Comparison of ENCODE assay signal across 37 mouse cellular contexts in the genomic region with DNA sequence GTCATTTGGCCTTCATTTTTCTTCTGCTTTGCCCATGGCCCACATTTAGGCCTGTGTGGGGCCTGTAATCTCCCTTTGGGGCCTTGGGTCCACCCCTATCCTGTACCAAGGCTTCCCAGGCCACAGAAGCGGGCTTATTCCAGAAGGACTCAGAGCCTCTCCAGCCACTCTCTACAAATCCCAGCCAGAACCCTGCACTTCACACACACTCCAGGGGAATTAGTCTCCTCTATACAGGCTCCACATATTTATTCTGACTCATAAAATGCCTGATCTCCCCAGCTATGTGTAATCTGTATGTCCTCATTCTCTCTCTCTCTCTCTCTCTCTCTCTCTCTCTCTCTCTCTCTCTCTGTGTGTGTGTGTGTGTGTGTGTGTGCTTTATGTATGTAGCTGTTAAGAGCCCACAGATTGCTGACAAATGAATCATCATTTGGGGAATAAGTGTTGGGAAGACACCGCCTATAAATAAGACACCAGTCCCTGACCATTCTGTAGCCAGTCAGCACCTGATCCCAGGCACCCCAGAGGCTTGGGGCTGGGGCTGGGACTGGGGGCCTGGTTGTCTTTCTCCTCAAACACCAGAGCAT. TPM values are rescaled to one million over a fixed set of nuclear protein-coding genes. Genes with fewer than 3 reads are reported as not detected.
DNase-seq lines count a peak whose midpoint lies in the region; ATAC-seq and TF ChIP-seq lines count a peak whose summit lies in the region.
"Had no signal": no experiment of that assay in that cellular context is flagged by ENCODE, and none has a peak within 500 bp of the region (broad histone marks: within the 10 kb centered on the region; RNA-seq: fewer than 3 reads in every experiment).

No protein-coding gene starts in this region.

- TF ChIP-seq POLR2A in embryonic fibroblast, embryonic 13.5 days (IDR thresholded peaks at IDR 0.05; ENCODE audit: low read depth, low read length): no peak

- DNase-seq in cerebellum, adult 9-10 months: peak; percentile 39
- no peak for DNase-seq in cerebellum, postnatal 10 days
- peak; percentile 77 for DNase-seq in 3134 (ENCODE audit: extremely low read depth, insufficient read length, low spot score)
- DNase-seq in MN1 (ENCODE audit: low spot score): peak; percentile 62
- DNase-seq: adrenal gland, adult 2 months; B cell, adult 2 months; cerebellum, postnatal 14 days; heart, postnatal 36 days; kidney, adult 2 months; layer of hippocampus, postnatal 36 days; liver, postnatal 0 days; lung, postnatal 10 days; right cerebral cortex, adult 18-20 months; right cerebral cortex, postnatal 4 days; thymus, adult 2 months; thymus, postnatal 4 days had no signal

- no peak overlapping the region for H3K4me2 ChIP-seq in hindbrain, embryonic 13.5 days
- H3K4me2 ChIP-seq: embryonic facial prominence, embryonic 12.5 days; forebrain, embryonic 13.5 days; heart, embryonic 15.5 days; hindbrain, embryonic 14.5 days; limb, embryonic 12.5 days; liver, embryonic 11.5 days; midbrain, embryonic 12.5 days; neural tube, embryonic 12.5 days had no signal

- WGBS in hindbrain, embryonic 13.5 days: 71% methylated on average over 2 of the region's 2 CpGs

- H3K4me3 ChIP-seq in embryonic fibroblast, embryonic 13.5 days (ENCODE audit: insufficient read depth, low read length): no peak overlapping the region
- no peak overlapping the region for H3K4me3 ChIP-seq in hindbrain, embryonic 13.5 days
- H3K4me3 ChIP-seq: embryonic facial prominence, embryonic 12.5 days; erythroblast, embryonic 14.5 days; forebrain, embryonic 13.5 days; heart, embryonic 15.5 days; limb, embryonic 12.5 days; midbrain, embryonic 12.5 days; neural tube, embryonic 12.5 days had no signal

- TF ChIP-seq CTCF in embryonic fibroblast, embryonic 13.5 days (IDR thresholded peaks at IDR 0.05; ENCODE audit: borderline replicate concordance, insufficient read depth, low read length): no peak

- no peaks in the 10 kb centered on the region for H3K36me3 ChIP-seq in hindbrain, embryonic 13.5 days
- H3K36me3 ChIP-seq: embryonic facial prominence, embryonic 12.5 days; heart, embryonic 15.5 days; limb, embryonic 12.5 days; midbrain, embryonic 12.5 days; neural tube, embryonic 12.5 days had no signal

- peak overlapping the region; percentile 11 for H3K27ac ChIP-seq in embryonic fibroblast, embryonic 13.5 days (ENCODE audit: insufficient read depth, low read length)
- no peak overlapping the region for H3K27ac ChIP-seq in hindbrain, embryonic 13.5 days
- H3K27ac ChIP-seq: embryonic facial prominence, embryonic 12.5 days; forebrain, embryonic 13.5 days; heart, embryonic 15.5 days; hindbrain, embryonic 14.5 days; kidney, postnatal 0 days; limb, embryonic 12.5 days; midbrain, embryonic 12.5 days; neural tube, embryonic 12.5 days had no signal

- peaks cover 2% of the 10 kb centered on the region for H3K9me3 ChIP-seq in hindbrain, embryonic 13.5 days
- H3K9me3 ChIP-seq: heart, embryonic 15.5 days had no signal

- no peaks in the 10 kb centered on the region for H3K4me1 ChIP-seq in embryonic fibroblast, embryonic 13.5 days (ENCODE audit: control insufficient read depth, insufficient read depth, low read length)
- peaks cover 19% of the 10 kb centered on the region for H3K4me1 ChIP-seq in hindbrain, embryonic 13.5 days (replicated peaks)

- ATAC-seq in hindbrain, embryonic 13.5 days (ENCODE audit: low FRiP score): no peak
- ATAC-seq in erythroid progenitor cell, adult 5-6 weeks (replicated peaks; ENCODE audit: low FRiP score, poor library complexity, severe bottlenecking): no peak
- ATAC-seq: forebrain, embryonic 13.5 days; inflammation-experienced regulatory T-cells, adult 6 months; liver, postnatal 0 days had no signal

- H3K9ac ChIP-seq in hindbrain, embryonic 13.5 days: no peak overlapping the region
- H3K9ac ChIP-seq: embryonic facial prominence, embryonic 12.5 days; forebrain, embryonic 13.5 days; heart, embryonic 15.5 days; hindbrain, embryonic 14.5 days; limb, embryonic 12.5 days; liver, postnatal 0 days; midbrain, embryonic 12.5 days; neural tube, embryonic 12.5 days had no signal

- H3K27me3 ChIP-seq in hindbrain, embryonic 13.5 days: peaks cover 40% of the 10 kb centered on the region

RNA-seq across cellular contexts. Expression of a gene that starts 1.6 kb away (rescaled TPM):
- 2.6 and 3.5 TPM in 2 replicates for polyA plus RNA-seq in embryonic fibroblast, embryonic 13.5 days (2011; ENCODE audit: insufficient read length, low read depth, missing spikeins)
- 6.8 and 7.2 TPM in 2 replicates for polyA plus RNA-seq in hindbrain, embryonic 13.5 days (2015; fragmentation: Nextera tagmentation; extraction: Ambion mirVana)
- total RNA-seq in erythroid progenitor cell, adult 5-6 weeks (2015; ENCODE audit: low replicate concordance): not detected in 2 replicates
- total RNA-seq in erythroid progenitor cell, adult 5-6 weeks (2017; ENCODE audit: low replicate concordance): 0.68 TPM in 1 of 2 replicates, not detected in the other
- total RNA-seq: monocyte, adult 5-6 weeks had no signal

RNA-seq across cellular contexts. Expression of a gene that starts 19.4 kb away (rescaled TPM):
- not detected in 2 replicates for polyA plus RNA-seq in embryonic fibroblast, embryonic 13.5 days (2011; ENCODE audit: insufficient read length, low read depth, missing spikeins)
- not detected in 2 replicates for polyA plus RNA-seq in hindbrain, embryonic 13.5 days (2015; fragmentation: Nextera tagmentation; extraction: Ambion mirVana)
- not detected in 2 replicates for total RNA-seq in erythroid progenitor cell, adult 5-6 weeks (2015; ENCODE audit: low replicate concordance)
- total RNA-seq in erythroid progenitor cell, adult 5-6 weeks (2017; ENCODE audit: low replicate concordance): not detected in 2 replicates
- total RNA-seq: adrenal gland, adult 2 months; gastrocnemius, adult 18-20 months; gastrocnemius, postnatal 4 days; heart, postnatal 36 days; layer of hippocampus, adult 18-20 months; layer of hippocampus, postnatal 36 days; left cerebral cortex, postnatal 14 days; megakaryocyte progenitor cell, adult 5-6 weeks; monocyte, adult 5-6 weeks had no signal
- polyA plus RNA-seq: adrenal gland, adult 2 months; embryonic facial prominence, embryonic 12.5 days; erythroblast, embryonic 14.5 days; forebrain, embryonic 13.5 days; heart, embryonic 15.5 days; hindbrain, embryonic 14.5 days; inflammation-experienced regulatory T-cells, adult 6 months; kidney, adult 2 months; kidney, postnatal 0 days; limb, embryonic 12.5 days; liver, embryonic 11.5 days; liver, postnatal 0 days; midbrain, embryonic 12.5 days; neural tube, embryonic 12.5 days; stomach, embryonic 14.5 days had no signal

RNA-seq across cellular contexts. Expression of a gene that starts 33.0 kb away (rescaled TPM):
- not detected in 2 replicates for polyA plus RNA-seq in embryonic fibroblast, embryonic 13.5 days (2011; ENCODE audit: insufficient read length, low read depth, missing spikeins)
- not detected in 2 replicates for polyA plus RNA-seq in hindbrain, embryonic 13.5 days (2015; fragmentation: Nextera tagmentation; extraction: Ambion mirVana)
- not detected in 2 replicates for total RNA-seq in erythroid progenitor cell, adult 5-6 weeks (2015; ENCODE audit: low replicate concordance)
- not detected in 2 replicates for total RNA-seq in erythroid progenitor cell, adult 5-6 weeks (2017; ENCODE audit: low replicate concordance)
- total RNA-seq: adrenal gland, adult 2 months; gastrocnemius, adult 18-20 months; gastrocnemius, postnatal 4 days; heart, postnatal 36 days; layer of hippocampus, adult 18-20 months; layer of hippocampus, postnatal 36 days; left cerebral cortex, postnatal 14 days; megakaryocyte progenitor cell, adult 5-6 weeks; monocyte, adult 5-6 weeks had no signal
- polyA plus RNA-seq: adrenal gland, adult 2 months; embryonic facial prominence, embryonic 12.5 days; erythroblast, embryonic 14.5 days; forebrain, embryonic 13.5 days; heart, embryonic 15.5 days; hindbrain, embryonic 14.5 days; inflammation-experienced regulatory T-cells, adult 6 months; kidney, adult 2 months; kidney, postnatal 0 days; limb, embryonic 12.5 days; liver, embryonic 11.5 days; liver, postnatal 0 days; midbrain, embryonic 12.5 days; neural tube, embryonic 12.5 days; stomach, embryonic 14.5 days; thymus, adult 2 months had no signal

RNA-seq across cellular contexts. Expression of a gene that starts 38.9 kb away (rescaled TPM):
- polyA plus RNA-seq in embryonic fibroblast, embryonic 13.5 days (2011; ENCODE audit: insufficient read length, low read depth, missing spikeins): 13.7 and 15.2 TPM in 2 replicates
- 1.3 and 1.6 TPM in 2 replicates for polyA plus RNA-seq in hindbrain, embryonic 13.5 days (2015; fragmentation: Nextera tagmentation; extraction: Ambion mirVana)
- 1.7 and 4.0 TPM in 2 replicates for total RNA-seq in erythroid progenitor cell, adult 5-6 weeks (2015; ENCODE audit: low replicate concordance)
- 0.83 and 1.0 TPM in 2 replicates for total RNA-seq in erythroid progenitor cell, adult 5-6 weeks (2017; ENCODE audit: low replicate concordance)
- polyA plus RNA-seq: erythroblast, embryonic 14.5 days had no signal

Comparison
In these comparisons a context has a peak if more than half of its experiments do, and no peak if none do; other contexts are left out.
1. DNase-seq: peak in cerebellum, adult 9-10 months (single experiment), 3134 (single experiment) and MN1 (single experiment); none in cerebellum, postnatal 10 days (0 of 2).